Mouse (Mus musculus): Measurements from ENCODE around the gene Pls3. TPM values are rescaled to one million over a fixed set of nuclear protein-coding genes. Genes with fewer than 3 reads are reported as not detected.

The Pls3 gene
- polyA plus RNA-seq (2015; fragmentation: Nextera tagmentation; extraction: Ambion mirVana), result 17.6 and 19.9 TPM in 2 replicates

- peak; percentile 64 for DNase-seq (ENCODE audit: low spot score)
Observed at GRCm38 (mm10) chrX:75874332-75875291, at the start of gene Pls3. Gene Pls3 (minus strand): TSS chrX:75875182.

GRCm38 (mm10) chrX:75895716-75896115 is 20.7 kb upstream of the Pls3 start:
- no peak for DNase-seq (ENCODE audit: low spot score)

- DNase-seq (ENCODE audit: low spot score), result no peak
Observed at GRCm38 (mm10) chrX:75875566-75875965, 584 bp upstream of the Pls3 start.

- no peak for DNase-seq (ENCODE audit: low spot score)
Observed at GRCm38 (mm10) chrX:75873813-75874212, 1.2 kb downstream of the Pls3 start.

- DNase-seq (ENCODE audit: low spot score), result no peak
Observed at GRCm38 (mm10) chrX:75873253-75873652, 1.7 kb downstream of the Pls3 start.

- DNase-seq (ENCODE audit: low spot score), result no peak
Observed at GRCm38 (mm10) chrX:75871855-75872254, 3.1 kb downstream of the Pls3 start.

- DNase-seq (ENCODE audit: low spot score), result no peak
Observed at GRCm38 (mm10) chrX:75861715-75862114, 13.3 kb downstream of the Pls3 start.

GRCm38 (mm10) chrX:75854294-75854693 is 20.7 kb downstream of the Pls3 start:
- no peak for DNase-seq (ENCODE audit: low spot score)

GRCm38 (mm10) chrX:75844290-75844689 is 30.7 kb downstream of the Pls3 start:
- DNase-seq (ENCODE audit: low spot score), result no peak

GRCm38 (mm10) chrX:75842835-75843234 is 32.1 kb downstream of the Pls3 start:
- no peak for DNase-seq (ENCODE audit: low spot score)

- DNase-seq (ENCODE audit: low spot score), result no peak
Observed at GRCm38 (mm10) chrX:75842120-75842519, 32.9 kb downstream of the Pls3 start.

- no peak for DNase-seq (ENCODE audit: low spot score)
Observed at GRCm38 (mm10) chrX:75840263-75840662, 34.7 kb downstream of the Pls3 start.

GRCm38 (mm10) chrX:75834836-75835235 is 40.1 kb downstream of the Pls3 start:
- DNase-seq (ENCODE audit: low spot score), result no peak

GRCm38 (mm10) chrX:75834286-75834685 is 40.7 kb downstream of the Pls3 start:
- DNase-seq (ENCODE audit: low spot score), result no peak

- no peak for DNase-seq (ENCODE audit: low spot score)
Observed at GRCm38 (mm10) chrX:75833006-75833641, 41.9 kb downstream of the Pls3 start.

- DNase-seq (ENCODE audit: low spot score), result no peak
Observed at GRCm38 (mm10) chrX:75829867-75830255, 45.1 kb downstream of the Pls3 start.

GRCm38 (mm10) chrX:75829240-75829866 is 45.6 kb downstream of the Pls3 start:
- DNase-seq (ENCODE audit: low spot score), result no peak

- DNase-seq (ENCODE audit: low spot score), result no peak
Observed at GRCm38 (mm10) chrX:75818647-75819271, 56.2 kb downstream of the Pls3 start.

- DNase-seq (ENCODE audit: low spot score), result no peak
Observed at GRCm38 (mm10) chrX:75814958-75815357, 60.0 kb downstream of the Pls3 start.

- DNase-seq (ENCODE audit: low spot score), result no peak
Observed at GRCm38 (mm10) chrX:75814123-75814522, 60.9 kb downstream of the Pls3 start.

GRCm38 (mm10) chrX:75796583-75796982 is 78.4 kb downstream of the Pls3 start:
- DNase-seq (ENCODE audit: low spot score), result peak; percentile 8
